Mouse (Mus musculus) fibroblast of lung, adult 2 months (primary cell): Measurements from ENCODE around the gene Adarb2.

ENCODE experiments used
- DNase-seq: peaks from one replicate; pipeline ENCODE4 v3.0.0-alpha.2; 2011; ENCODE audit warnings: low read depth

Adarb2 gene

GRCm38 (mm10) chr13:8793217-8793616 is 590.6 kb downstream of the Adarb2 start:
- no peak for DNase-seq

- no peak for DNase-seq
Observed at GRCm38 (mm10) chr13:8800576-8800975, 597.9 kb downstream of the Adarb2 start.

- DNase-seq: no peak
Observed at GRCm38 (mm10) chr13:8805931-8806330, 603.3 kb downstream of the Adarb2 start.
